Mouse (Mus musculus) stomach, postnatal 0 days (tissue): Measurements from ENCODE around the gene Ptpn6.

Experiments
- CTCF ChIP-seq: IDR thresholded peaks from 2 replicates; pipeline ENCODE4 v1.5.1; 2016; ENCODE audit warnings: antibody characterized with exemption, low read depth, mild to moderate bottlenecking, moderate library complexity
- EP300 ChIP-seq: optimal IDR thresholded peaks from 2 replicates; pipeline ENCODE3; 2016; ENCODE audit warnings: antibody characterized with exemption

DNA sequence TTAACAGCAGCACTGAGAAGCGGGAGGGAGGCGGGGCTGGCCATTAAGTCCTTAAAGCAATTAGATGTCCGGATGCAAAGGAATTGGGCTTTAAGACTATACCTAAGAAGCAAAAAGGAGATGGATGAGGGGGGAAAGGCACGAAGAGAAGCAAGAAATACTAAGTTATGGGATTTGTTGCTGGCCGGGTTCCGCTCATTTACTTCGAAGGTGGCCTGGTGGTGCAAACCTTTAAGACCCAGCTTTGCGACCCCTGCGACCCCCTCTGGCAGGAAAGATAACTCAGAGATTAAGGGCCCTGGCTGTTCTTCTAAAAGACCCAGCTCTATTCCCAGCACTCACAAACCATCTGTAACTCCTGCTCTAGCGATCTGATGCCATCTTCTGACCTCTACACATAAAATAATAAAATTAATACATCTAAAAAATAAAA lies 41.5 kb upstream of the Ptpn6 start:
- no peak for TF ChIP-seq CTCF
- no peak for TF ChIP-seq EP300
